Mouse (Mus musculus): ENCODE data around the gene Scand1. TPM values are rescaled to one million over a fixed set of nuclear protein-coding genes. Genes with fewer than 3 reads are reported as not detected.

Gene Scand1
- polyA plus RNA-seq, 1 experiment from 2014 or later: 184 TPM

DNA sequence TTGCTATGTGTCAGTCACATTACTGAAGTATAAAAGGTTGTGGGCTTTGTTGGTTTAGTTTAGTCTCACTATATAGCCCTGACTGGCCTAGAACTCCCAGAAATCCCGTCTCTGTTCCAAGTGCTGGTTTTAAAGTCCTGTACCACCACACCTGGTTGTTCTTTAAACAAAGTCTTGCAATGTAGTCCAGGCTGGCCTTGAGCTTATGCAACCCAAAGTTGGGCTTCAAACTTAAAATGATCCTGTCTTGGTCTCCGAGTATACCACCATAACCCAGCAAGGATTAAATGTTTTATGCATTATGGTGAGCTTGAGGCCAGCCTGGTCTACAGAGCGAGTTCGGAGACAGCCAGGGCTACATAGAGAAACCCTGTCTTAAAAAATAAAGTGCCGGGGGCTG is 2.6 kb downstream of the Scand1 start:
- DNase-seq (ENCODE audit: low spot score): no peak

DNA sequence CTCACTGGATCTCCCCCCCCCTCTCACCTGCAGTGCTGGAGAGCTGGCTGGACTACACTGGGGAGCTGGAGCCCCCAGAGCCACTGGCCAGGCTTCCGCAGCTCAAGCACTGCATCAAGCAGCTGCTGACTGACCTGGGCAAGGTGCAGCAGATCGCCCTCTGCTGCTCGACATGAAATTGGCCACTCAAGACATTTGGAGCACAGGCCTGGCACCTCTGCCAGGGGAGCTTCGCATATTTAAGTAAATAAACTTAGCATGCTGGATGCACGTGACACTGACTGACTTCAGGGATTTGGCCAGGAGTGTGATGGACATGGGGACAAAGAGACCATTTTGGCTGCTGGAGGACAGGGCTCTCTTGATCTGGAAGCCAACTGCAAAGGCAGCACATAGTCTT is 5.2 kb downstream of the Scand1 start:
- DNase-seq (ENCODE audit: low spot score): no peak

DNA sequence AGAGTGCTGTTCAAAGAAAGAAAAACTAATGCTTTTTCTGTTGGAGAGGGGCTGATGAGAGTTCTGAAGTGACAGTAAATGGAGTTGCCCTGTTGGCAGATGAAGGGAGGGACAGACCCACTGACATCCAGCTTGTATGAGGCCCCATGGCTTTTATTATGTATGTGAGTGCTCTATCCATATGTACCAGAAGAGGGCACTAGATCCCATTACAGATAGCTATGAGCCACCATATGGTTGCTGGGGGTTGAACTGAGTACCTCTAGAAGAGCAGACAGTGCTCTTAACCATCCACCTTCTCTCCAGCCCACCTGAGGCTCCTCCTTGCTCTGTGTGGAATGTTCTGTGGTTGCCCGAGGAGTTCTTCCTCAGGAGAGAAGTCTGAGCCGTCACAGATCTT is 6.7 kb downstream of the Scand1 start:
- peak; percentile 60 for DNase-seq (ENCODE audit: low spot score)

DNA sequence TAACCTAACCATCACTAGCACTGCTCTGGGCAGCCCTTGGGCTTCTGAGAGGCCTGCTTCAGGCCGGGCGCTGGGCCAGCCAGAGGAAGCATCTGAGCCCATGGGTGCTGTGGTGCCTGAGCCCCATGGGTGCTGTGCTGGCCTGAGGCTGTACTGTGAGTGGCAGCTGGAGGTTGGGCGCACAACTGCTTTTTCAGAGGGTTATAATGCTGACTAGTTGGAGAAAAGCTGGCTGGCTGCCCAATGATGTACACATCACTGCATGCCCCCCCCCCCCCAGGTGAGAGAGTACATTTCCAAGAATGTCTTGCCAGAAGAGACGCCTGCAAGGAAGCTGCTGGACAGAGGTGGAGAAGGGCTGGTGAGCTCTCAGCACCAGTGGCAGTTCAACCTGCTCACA is 8.2 kb downstream of the Scand1 start:
- DNase-seq (ENCODE audit: low spot score): no peak

DNA sequence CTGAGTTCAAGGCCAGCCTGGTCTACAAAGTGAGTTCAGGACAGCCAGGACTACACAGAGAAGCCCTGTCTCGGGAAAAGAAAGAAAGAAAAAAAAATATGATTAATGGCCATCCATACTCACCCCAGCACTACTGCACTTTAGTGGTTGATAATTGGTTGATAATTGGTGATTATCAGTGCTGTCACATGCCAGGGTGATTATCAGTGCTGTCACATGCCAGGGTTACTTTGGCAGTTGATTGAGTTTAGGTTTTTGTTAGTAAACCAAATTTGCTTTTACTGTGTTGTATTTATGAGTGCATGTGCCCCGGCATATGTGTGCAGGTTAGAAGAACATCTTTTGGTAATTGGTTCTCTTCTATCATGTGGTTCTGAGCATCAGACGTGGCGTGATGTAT is 10.4 kb downstream of the Scand1 start:
- no peak for DNase-seq (ENCODE audit: low spot score)

DNA sequence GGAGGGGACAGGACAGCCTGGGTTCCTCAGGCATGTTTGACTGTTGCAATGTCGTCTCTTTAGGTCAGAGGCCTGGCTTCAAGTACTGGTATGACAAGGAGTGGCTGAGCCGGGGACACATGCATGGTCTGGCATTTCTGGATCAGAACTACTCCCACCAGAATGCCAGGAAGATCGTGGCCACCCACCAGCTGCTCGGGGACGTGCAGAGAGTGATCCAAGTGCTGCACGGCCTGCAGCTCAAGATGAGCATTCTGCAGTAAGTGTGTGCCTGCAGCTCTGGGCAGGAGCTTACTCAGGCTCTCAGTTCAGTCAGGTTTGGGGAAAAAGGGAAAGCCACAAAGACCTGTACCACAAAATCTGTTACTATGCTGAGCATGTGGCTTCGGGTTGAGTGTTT is 14.0 kb downstream of the Scand1 start:
- DNase-seq (ENCODE audit: low spot score): no peak

DNA sequence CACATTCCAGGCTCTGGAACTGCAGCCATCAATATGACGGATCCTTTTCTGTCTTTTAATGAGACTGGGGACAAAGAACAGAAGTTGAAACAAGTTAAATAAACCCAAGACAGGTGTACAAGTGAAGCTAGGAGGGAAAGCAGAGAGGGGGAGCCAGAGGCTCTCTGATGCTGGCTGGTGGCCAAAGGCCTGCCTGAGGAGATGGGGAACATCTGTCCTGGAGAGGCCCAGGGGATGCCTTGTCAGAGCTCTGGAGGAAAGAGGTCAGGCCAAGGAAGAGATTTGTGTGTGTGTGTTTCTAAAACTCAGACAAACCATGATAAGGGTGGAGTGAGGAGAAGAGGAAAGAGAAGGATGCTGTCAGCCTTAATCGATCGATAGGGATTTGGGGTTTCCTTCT is 14.9 kb downstream of the Scand1 start:
- DNase-seq (ENCODE audit: low spot score): no peak

DNA sequence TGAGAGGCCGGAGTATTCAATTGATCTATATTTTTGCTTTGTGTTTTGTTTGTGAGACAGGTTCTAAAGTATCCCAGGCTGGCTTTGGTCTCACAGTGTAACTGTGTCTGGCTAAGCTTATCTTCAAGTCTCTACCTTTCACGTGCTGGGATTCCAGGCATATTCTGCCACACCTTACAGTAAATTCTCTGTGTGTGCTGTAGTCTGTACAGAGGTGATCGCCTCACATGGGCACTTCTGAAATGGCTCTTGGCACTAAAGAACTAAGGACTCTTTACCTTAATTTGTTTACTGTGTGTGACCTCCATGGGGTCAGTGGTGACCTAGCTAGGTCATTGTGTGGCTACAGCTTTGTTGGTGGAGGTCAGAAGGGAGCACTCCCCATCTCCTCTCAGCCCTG is 16.3 kb downstream of the Scand1 start:
- DNase-seq (ENCODE audit: low spot score): no peak

DNA sequence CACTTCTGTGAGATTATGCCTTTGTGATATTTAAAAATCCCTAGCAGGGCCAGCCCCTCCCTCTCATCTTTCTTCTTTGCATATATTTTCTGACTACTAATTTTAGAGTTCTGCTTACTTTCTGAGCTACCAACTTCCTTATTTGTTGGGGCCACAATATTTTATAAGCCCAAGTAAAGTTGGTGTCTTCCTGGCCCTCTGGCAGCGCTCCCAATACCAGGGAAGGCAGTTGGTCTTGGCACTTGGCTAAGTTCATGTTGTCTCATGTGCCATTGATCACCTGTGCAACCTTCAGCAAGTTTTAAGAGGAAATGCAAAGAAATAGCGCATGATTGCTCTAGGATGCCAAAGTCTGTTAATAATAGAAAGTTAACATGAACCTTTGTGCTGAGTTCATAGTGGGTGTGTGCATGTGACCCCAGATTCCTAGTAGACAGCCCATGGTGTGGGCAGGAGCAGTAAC is 16.9 kb downstream of the Scand1 start:
- DNase-seq (ENCODE audit: low spot score): no peak

DNA sequence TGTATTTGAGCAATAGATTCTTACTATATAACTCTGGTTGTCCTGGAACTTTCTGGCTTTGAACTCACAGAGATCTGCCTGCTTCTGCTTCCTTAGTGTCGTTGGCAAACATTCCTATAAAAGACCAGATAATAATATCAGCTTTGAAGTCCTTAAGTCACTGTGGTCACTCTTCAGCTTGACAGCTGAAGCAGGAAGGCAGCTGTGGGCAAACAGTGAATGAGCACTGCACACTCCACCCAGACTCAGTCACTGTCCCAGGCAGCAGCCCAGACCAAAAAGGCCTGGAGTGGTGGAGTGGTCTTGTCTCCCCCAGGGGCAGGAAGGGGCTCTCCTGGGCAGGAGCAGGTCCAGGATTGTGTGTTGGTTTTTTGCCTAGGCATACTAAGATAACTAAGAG is 20.5 kb downstream of the Scand1 start:
- no peak for DNase-seq (ENCODE audit: low spot score)

DNA sequence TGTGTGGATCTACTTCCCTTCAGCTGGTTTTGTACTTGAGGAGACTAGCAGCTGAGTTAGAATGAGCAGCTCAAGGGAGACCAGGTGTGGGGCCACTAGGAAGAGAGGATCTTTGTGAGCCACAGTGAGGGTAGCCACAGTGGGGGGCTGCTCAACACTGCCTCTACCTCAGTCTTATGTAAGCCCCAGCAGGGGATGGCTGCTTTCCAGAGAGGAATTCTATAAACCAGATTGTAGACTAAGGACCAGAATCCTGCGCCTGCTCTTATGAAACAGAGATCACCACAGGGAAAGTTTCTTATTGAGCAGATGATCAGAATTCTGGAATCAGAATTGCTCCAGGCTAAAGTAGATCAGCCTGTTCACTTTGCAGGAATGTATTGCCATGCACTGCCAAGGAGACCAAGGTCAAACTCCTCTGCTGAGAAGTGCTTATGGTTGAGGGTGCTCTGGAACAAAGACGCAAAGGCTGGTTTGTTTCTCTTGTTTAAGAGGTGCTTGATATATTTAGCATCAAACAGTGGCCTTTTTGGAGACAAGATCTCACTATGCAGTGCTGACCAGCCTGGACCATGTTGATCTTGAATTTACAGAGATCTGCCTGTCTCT is 22.8 kb downstream of the Scand1 start:
- peak; percentile 58 for DNase-seq (ENCODE audit: low spot score)

DNA sequence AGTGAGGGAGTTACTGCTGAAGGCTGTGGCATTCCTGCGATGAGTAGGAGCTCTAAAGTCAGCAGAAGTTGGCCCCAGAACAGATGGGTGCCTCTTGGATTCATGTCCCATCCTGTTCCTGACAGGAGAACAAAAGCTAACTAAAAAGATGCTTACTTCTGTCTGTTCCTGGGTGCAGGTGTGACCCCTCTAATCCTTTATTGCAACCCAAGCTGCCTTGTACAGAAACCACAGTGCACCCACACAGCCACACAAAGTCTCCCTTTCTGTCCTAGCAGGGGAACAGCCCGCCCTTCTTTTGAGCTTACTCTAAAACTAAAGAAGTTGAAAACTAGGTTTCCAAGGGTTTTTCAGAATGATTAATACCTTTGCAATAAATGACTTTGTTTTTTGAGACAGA is 24.3 kb downstream of the Scand1 start:
- peak; percentile 55 for DNase-seq (ENCODE audit: low spot score)

DNA sequence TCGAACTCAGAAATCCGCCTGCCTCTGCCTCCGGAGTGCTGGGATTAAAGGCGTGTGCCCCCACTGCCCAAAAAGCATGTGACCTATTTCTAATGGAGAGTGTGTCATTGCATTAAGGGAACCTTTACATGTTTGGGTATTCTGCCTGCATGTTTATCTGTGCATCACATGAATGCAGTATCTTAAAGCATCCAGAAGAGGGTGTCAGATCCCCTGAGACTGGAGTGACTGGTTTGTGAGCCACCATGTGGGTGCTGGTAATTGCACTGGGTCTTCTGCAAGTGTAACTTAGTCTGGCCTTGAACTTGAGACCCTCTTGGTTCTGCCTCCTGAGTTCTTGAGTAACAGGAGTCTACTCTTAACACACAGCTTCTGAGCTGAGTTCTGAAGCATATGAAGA is 25.8 kb downstream of the Scand1 start:
- DNase-seq (ENCODE audit: low spot score): no peak

DNA sequence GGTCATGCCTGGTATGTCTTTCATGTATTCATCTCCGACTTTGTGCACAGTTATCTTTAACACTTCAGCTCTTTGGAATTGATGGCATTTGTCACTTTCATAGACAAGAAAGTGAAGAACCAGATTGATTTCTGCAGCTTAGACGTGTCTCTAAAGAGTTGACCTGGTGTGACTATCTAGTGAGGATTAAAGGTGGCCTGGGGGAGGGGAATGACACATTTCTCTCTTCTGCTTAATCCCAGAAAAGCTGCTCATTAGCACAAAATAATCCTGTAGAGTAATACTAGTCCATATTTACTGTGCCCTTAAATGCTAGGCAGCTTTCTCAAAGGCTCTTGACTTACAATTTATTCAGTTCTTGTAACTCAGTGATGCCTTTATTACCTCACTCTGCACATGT is 27.3 kb downstream of the Scand1 start:
- DNase-seq (ENCODE audit: low spot score): no peak

DNA sequence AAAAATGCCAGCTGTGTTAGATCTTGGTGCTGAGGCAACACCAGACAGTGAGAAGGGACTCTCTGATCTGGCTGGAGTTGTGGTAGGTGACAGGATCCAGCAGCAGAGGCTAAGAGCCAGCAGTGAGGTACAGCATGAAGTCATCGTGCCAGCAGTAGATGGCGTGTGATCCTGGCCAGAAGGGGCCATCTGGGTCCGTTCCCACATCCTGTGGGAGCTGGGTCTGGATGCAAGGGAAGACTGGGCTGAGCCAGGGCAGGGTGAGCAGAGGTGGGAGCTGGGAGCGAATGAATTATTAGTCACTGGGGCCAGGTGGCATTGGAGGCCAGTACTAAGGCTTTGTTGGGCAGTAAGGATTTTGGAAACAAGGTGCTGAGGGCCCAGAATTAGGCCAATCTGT is 31.3 kb downstream of the Scand1 start:
- DNase-seq (ENCODE audit: low spot score): no peak

DNA sequence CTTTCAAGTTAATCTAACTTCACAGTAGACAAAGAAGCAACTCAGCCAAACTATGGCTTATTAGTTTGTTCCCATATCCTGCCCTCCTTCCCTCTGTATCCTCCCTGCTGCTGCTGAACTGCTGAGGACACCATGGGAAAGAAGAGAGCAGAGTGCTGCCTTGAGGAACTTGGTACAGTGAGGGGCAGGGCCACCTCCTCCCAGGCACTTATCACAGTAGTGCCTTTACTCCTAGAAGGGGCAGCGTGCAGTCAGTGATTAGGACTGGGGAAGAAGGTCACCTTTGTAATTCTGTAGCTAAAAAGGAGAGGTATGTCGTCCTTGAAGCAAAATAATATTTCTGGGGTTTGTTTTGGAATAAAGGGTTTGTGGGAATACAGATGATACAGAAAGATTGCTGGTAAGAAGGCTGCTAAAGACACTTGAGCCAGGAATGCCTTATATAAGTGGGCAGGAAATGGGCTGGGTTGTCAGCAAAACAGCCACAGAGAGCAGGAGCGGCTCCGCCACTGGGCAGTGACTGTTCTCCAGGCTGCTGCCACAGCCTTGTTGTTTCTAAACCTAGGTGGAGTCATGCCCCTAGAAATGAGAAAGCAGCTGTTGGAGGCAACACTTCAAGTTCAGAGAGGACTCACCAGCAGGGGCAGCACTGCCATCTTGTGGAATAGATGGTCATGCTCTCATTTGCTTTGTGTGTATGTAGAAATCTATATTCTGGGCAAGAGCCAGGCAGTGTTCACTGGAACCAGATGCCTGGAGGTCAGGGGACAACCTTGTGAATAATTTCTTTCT is 34.1 kb downstream of the Scand1 start:
- peak; percentile 91 for DNase-seq (ENCODE audit: low spot score)

DNA sequence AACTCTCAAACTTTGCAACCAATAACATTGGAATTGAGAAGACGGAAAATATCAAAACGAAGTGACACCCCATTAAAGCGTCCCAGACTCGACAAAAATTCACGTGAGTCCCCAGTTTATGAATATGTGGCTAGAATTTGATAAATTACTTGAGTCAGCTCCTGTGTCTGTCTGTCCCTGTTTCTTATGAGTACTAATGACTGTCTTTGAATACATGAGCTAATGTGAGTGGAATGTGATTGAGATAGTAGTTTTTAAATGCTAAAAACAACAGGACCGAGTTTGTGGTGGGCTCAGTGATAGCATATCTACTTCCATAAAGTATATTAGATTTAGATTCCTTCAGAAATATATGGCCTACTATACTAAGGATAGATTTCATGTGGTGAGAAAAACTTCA is 40.0 kb downstream of the Scand1 start:
- no peak for DNase-seq (ENCODE audit: low spot score)

DNA sequence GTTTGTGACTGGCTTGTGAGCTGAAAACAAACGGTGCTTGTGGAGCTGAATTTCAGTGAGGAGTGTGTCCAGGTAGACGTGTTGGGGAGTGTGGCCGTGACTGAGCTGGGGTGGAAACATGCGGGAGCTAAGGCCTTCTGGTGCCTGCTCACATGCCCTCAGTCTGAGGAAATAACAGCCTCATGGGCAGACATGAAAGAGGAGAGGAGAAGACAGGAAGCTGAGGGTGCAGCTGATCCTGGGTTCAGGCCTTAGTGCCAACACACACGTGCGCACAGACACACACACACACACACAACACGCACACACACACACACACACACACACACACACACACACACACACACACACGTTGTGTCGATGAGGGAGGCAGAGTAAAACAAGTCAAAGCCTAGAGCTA is 44.9 kb downstream of the Scand1 start:
- DNase-seq (ENCODE audit: low spot score): peak; percentile 70

DNA sequence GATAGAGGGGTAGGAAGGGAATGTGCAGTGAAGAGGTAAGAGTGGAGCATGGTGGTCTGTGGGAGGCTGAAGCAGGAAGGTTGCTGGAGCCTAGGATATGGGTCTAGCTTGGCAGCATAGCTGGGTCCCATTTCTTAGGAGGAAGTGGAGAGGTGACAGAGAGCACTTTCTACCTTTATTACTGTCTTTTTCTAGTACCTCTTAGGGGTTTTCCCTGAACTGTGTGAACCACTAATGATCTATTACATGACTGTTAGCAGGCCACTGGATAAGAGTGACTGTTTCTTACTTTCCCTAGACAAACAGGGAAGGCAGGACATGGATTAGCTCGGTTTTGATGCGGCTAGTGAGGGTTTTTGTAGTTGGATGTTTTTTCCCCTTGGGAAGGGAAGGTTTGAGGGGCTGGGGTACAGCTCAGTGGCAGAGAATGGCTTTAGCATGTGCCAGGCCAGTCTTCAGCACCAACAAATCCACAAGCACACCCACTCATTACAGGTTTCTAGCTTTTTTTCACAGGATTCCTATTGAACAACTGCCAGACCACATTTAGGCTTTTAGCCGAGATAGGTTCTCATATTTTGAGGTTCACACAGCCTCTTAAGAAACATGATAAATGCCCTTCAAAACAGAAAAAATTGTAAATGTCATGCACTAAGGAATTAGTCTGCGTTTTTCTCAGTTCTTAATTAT is 49.2 kb downstream of the Scand1 start:
- DNase-seq (ENCODE audit: low spot score): no peak
